Mouse (Mus musculus) C2C12 (cell line): ENCODE data around the gene Ckap2. TPM values are rescaled to one million over a fixed set of nuclear protein-coding genes. Genes with fewer than 3 reads are reported as not detected.

ENCODE experiments used
- H3K27me3 ChIP-seq: one replicate; pipeline ENCODE4 v1.6.1; 2011; ENCODE audit not compliant: control insufficient read depth, insufficient read depth, insufficient read length
- H3K36me3 ChIP-seq: one replicate; pipeline ENCODE4 v1.6.1; 2011; ENCODE audit not compliant: control insufficient read depth, insufficient read depth
- H3K4me3 ChIP-seq: one replicate; pipeline ENCODE4 v1.5.1; 2011; ENCODE audit warnings: mild to moderate bottlenecking, control low read depth; ENCODE audit not compliant: poor library complexity, insufficient read depth, severe bottlenecking
- H3K79me2 ChIP-seq: one replicate; pipeline ENCODE4 v1.6.1; 2011; ENCODE audit not compliant: control insufficient read depth, insufficient read depth
- H3K79me3 ChIP-seq: one replicate; pipeline ENCODE4 v1.6.1; 2011; ENCODE audit warnings: low read depth, control low read depth
- H3ac ChIP-seq: one replicate; pipeline ENCODE3; 2011; ENCODE audit warnings: low read depth; ENCODE audit not compliant: control insufficient read depth, insufficient read length
- CEBPB ChIP-seq: IDR thresholded peaks from one replicate; pipeline ENCODE4 v1.6.1; 2011; ENCODE audit warnings: low read depth, mild to moderate bottlenecking, control low read depth, moderate library complexity
- CTCF ChIP-seq: IDR thresholded peaks from one replicate; pipeline ENCODE4 v1.5.1; 2011; ENCODE audit not compliant: control insufficient read depth, insufficient read depth, insufficient read length
- FOSL1 ChIP-seq: IDR thresholded peaks from one replicate; pipeline ENCODE4 v1.8.0; 2011; ENCODE audit warnings: mild to moderate bottlenecking, low read length; ENCODE audit not compliant: poor library complexity, insufficient read depth, severe bottlenecking
- MAX ChIP-seq: IDR thresholded peaks from one replicate; pipeline ENCODE4 v1.6.1; 2011; ENCODE audit warnings: mild to moderate bottlenecking, control low read depth
- MYOD1 ChIP-seq: IDR thresholded peaks from one replicate; pipeline ENCODE4 v1.6.1; 2011; ENCODE audit warnings: low read depth; ENCODE audit not compliant: control insufficient read depth, insufficient read length
- MYOG ChIP-seq: IDR thresholded peaks from one replicate; pipeline ENCODE4 v1.6.1; 2011; ENCODE audit not compliant: control insufficient read depth, insufficient read length; ENCODE audit errors: extremely low read depth
- USF1 ChIP-seq: IDR thresholded peaks from one replicate; pipeline ENCODE4 v1.6.1; 2011; ENCODE audit warnings: low read depth, mild to moderate bottlenecking, control low read depth, moderate library complexity
- polyA plus RNA-seq: library from polyadenylated mRNA; unstranded; fragments of >200 nt; fragmentation: generic; extraction: Trizol; gene quantifications from one replicate; pipeline ENCODE4 v1.2.1, GENCODE M21; 2012; ENCODE audit warnings: missing spikeins

Gene Ckap2
- polyA plus RNA-seq, 1 experiment = 21.3 TPM

GRCm38 (mm10) chr8:22164431-22164830, 21.2 kb downstream of the Ckap2 start:
- no peak overlapping the region for H3ac ChIP-seq
- peaks cover 10% of the 10 kb centered on the region for H3K36me3 ChIP-seq
- no peaks in the 10 kb centered on the region for H3K79me3 ChIP-seq
- no peaks in the 10 kb centered on the region for H3K79me2 ChIP-seq
- TF ChIP-seq MAX = no peak
- no peak for TF ChIP-seq FOSL1
- TF ChIP-seq MYOD1 = no peak
- TF ChIP-seq MYOG = no peak
- TF ChIP-seq CTCF = no peak
- TF ChIP-seq USF1 = no peak
- no peak for TF ChIP-seq CEBPB
- no peaks in the 10 kb centered on the region for H3K27me3 ChIP-seq
- no peak overlapping the region for H3K4me3 ChIP-seq

DNA sequence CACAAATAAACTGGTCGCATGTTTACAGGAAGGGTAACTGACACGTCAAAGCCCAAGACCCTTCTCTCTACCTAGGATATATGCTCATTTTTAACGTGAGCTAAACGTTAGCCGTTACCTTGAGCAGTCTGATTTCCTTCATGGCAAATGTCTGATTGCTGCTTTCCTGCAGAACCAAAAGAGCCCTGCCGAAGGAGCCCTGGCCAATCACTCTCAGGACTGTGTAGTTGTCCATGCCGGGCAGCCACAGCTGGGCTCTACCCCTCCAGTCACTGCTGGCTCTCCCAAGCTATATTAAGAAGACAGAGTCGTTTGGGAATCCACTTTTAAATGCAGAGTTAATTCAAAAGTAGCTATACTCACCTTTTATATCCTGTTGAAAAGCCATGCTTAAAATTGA, 23.4 kb downstream of the Ckap2 start:
- no peak for TF ChIP-seq MYOG
- TF ChIP-seq CEBPB = no peak
- TF ChIP-seq MAX = no peak
- TF ChIP-seq FOSL1 = no peak
- TF ChIP-seq USF1 = no peak
- no peak for TF ChIP-seq MYOD1
- no peak for TF ChIP-seq CTCF

DNA sequence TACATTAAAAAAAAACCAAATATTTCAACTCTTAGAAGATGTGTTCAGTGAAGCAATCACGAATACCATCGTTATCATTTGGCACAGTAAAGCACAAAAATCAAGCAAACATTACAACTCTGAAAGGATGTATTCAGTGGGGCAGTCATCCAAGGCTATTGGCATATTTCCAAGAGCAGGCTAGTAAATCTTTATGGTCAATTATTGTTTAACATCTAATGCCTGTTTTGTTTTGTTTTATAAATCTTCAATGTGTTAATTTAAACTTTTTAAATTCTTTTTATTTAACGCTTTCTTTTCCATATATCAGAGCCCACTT, 35.3 kb downstream of the Ckap2 start:
- no peaks in the 10 kb centered on the region for H3K79me2 ChIP-seq
- no peak for TF ChIP-seq CEBPB
- TF ChIP-seq FOSL1 = no peak
- no peak overlapping the region for H3K4me3 ChIP-seq

More for the DNA sequence above, 23.4 kb downstream of the Ckap2 start:
- Histone ChIP-seq H3ac (no peak overlapping the region), H3K79me2 (no peaks in the 10 kb centered on the region), H3K36me3 (no peaks in the 10 kb centered on the region), H3K4me3 (no peak overlapping the region), H3K27me3 (no peaks in the 10 kb centered on the region), H3K79me3 (no peaks in the 10 kb centered on the region)

GRCm38 (mm10) chr8:22149643-22150344, 35.8 kb downstream of the Ckap2 start:
- no peak overlapping the region for H3K4me3 ChIP-seq
- no peaks in the 10 kb centered on the region for H3K79me3 ChIP-seq
- TF ChIP-seq MYOG = no peak
- no peak for TF ChIP-seq MYOD1
- no peak for TF ChIP-seq FOSL1
- no peak for TF ChIP-seq CEBPB
- no peak for TF ChIP-seq USF1
- no peak for TF ChIP-seq MAX
- no peak for TF ChIP-seq CTCF
- H3ac ChIP-seq = no peak overlapping the region
- H3K27me3 ChIP-seq = no peaks in the 10 kb centered on the region
- H3K36me3 ChIP-seq = no peaks in the 10 kb centered on the region
- no peaks in the 10 kb centered on the region for H3K79me2 ChIP-seq

More for the DNA sequence above, 35.3 kb downstream of the Ckap2 start:
- no peaks in the 10 kb centered on the region for H3K36me3 ChIP-seq
- H3K27me3 ChIP-seq = no peaks in the 10 kb centered on the region
- no peaks in the 10 kb centered on the region for H3K79me3 ChIP-seq
- H3ac ChIP-seq = no peak overlapping the region

DNA sequence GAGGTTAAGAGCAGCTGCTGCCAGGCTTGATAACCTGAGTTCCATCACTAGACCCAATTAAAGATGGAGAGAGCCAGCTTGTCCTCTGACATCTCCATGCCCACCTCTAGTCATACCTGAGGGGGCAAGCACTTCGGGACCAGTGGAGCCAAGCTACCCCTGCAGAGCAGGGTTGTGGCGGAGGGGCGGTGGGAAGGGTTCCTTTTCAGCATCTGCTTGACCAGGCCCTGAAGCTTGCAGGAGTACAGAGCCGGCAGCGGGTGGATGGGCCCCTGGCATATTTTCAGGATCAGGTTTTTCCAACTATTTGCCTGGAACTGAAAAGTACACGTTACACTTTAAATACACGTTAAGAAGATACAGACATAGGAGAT, 37.3 kb downstream of the Ckap2 start:
- TF ChIP-seq USF1 (no peak), CEBPB (no peak), CTCF (no peak), FOSL1 (no peak), MAX (no peak), MYOG (no peak), MYOD1 (no peak)
- Histone ChIP-seq H3ac (no peak overlapping the region), H3K79me2 (no peaks in the 10 kb centered on the region), H3K4me3 (no peak overlapping the region), H3K36me3 (no peaks in the 10 kb centered on the region), H3K79me3 (no peaks in the 10 kb centered on the region), H3K27me3 (no peaks in the 10 kb centered on the region)

- Histone ChIP-seq H3K27me3 (no peaks in the 10 kb centered on the region), H3K36me3 (no peaks in the 10 kb centered on the region), H3K79me2 (no peaks in the 10 kb centered on the region), H3K79me3 (no peaks in the 10 kb centered on the region), H3ac (no peak overlapping the region), H3K4me3 (no peak overlapping the region)
- no peak for TF ChIP-seq MYOD1
- no peak for TF ChIP-seq FOSL1
- no peak for TF ChIP-seq CTCF
- no peak for TF ChIP-seq CEBPB
- no peak for TF ChIP-seq USF1
- TF ChIP-seq MAX = no peak
- no peak for TF ChIP-seq MYOG
Measured at GRCm38 (mm10) chr8:22147706-22148366, 37.8 kb downstream of the Ckap2 start.
